Comparison of ENCODE assay signal across 19 mouse cellular contexts in genomic region chr3:31281116-31281515, GRCm38 (mm10). TPM values are rescaled to one million over a fixed set of nuclear protein-coding genes. Genes with fewer than 3 reads are reported as not detected.
A peak's percentile ranks its signal among the peaks of the same experiment; 100 is the strongest.
DNase-seq lines count a peak whose midpoint lies in the region; TF ChIP-seq lines count a peak whose summit lies in the region.
"Had no signal": no experiment of that assay in that cellular context is flagged by ENCODE, and none has a peak within 500 bp of the region (broad histone marks: within the 10 kb centered on the region; RNA-seq: fewer than 3 reads in every experiment).

No protein-coding gene starts in this region.

- H3K4me3 ChIP-seq in layer of hippocampus, adult 2 months, result no peak overlapping the region
- H3K4me3 ChIP-seq: embryonic facial prominence, embryonic 10.5 days; embryonic facial prominence, embryonic 12.5 days; forebrain, embryonic 13.5 days; forebrain, embryonic 15.5 days had no signal

- peak overlapping the region; percentile 28; the same call in 1 of the 2 replicates for H3K27ac ChIP-seq in layer of hippocampus, adult 2 months
- H3K27ac ChIP-seq: embryonic facial prominence, embryonic 10.5 days; embryonic facial prominence, embryonic 12.5 days; forebrain, embryonic 13.5 days; forebrain, embryonic 15.5 days had no signal

- TF ChIP-seq CTCF in layer of hippocampus, adult 2 months (conservative IDR thresholded peaks at IDR 0.05), result no peak; the same call in 1 of the 2 replicates

- DNase-seq in cerebellum, adult 9-10 months, result peak; percentile 67
- no peak for DNase-seq in cerebellum, adult 8-10 months
- peak in 1 of 2 experiments; percentile 19 for DNase-seq in layer of hippocampus, adult 2 months (ENCODE audit: low spot score in 2 of 2)
- no peak for DNase-seq in layer of hippocampus, adult 8-10 months (ENCODE audit: low spot score in 2 of 2)
- DNase-seq in brain, adult 2 months (ENCODE audit: low read depth, low spot score), result peak; percentile 55
- no peak for DNase-seq in urinary bladder, postnatal 4 days (ENCODE audit: low spot score in 2 of 2)
- DNase-seq: adrenal gland, adult 8-10 months; adrenal gland, postnatal 14 days; adrenal gland, postnatal 36 days; B cell, adult 2 months; cerebellum, adult 11-12 months; cerebellum, postnatal 10 days; cerebellum, postnatal 25 days; forebrain, postnatal 0 days had no signal

RNA-seq across cellular contexts. Expression of gene Slc7a14, which starts 29.1 kb away (rescaled TPM):
- total RNA-seq in layer of hippocampus, adult 2 months (2021), result 10 to 100 TPM; 94.4 to 97.3 TPM
- total RNA-seq in layer of hippocampus, adult 8-10 months (2022), result 10 to 100 TPM; 76.7 to 94.1 (median 87.1) TPM
- total RNA-seq: CH12.LX had no signal

Comparison
In these comparisons a context has a peak if more than half of its experiments do, and no peak if none do; other contexts are left out.
1. DNase-seq: peak in cerebellum, adult 9-10 months (single experiment) and brain, adult 2 months (single experiment); none in cerebellum, adult 8-10 months (single experiment), layer of hippocampus, adult 8-10 months (0 of 2) and urinary bladder, postnatal 4 days (0 of 2).